Mouse (Mus musculus) brain, embryonic 14.5 days (tissue): ENCODE results near the gene Lat.

Source experiments
- CTCF ChIP-seq: fragments of 200-500 bp; IDR thresholded peaks from 2 replicates; pipeline ENCODE4 v1.5.1; 2012; ENCODE audit warnings: inconsistent platforms, mild to moderate bottlenecking, moderate library complexity, borderline replicate concordance; ENCODE audit not compliant: insufficient read depth, insufficient read length; ENCODE audit errors: extremely low read depth
- POLR2A ChIP-seq: fragments of 200-500 bp; IDR thresholded peaks from 2 replicates; pipeline ENCODE4 v1.6.1; 2012; ENCODE audit warnings: mild to moderate bottlenecking, inconsistent platforms, borderline replicate concordance; ENCODE audit not compliant: poor library complexity, insufficient read depth, insufficient read length, severe bottlenecking; ENCODE audit errors: extremely low read depth

DNA sequence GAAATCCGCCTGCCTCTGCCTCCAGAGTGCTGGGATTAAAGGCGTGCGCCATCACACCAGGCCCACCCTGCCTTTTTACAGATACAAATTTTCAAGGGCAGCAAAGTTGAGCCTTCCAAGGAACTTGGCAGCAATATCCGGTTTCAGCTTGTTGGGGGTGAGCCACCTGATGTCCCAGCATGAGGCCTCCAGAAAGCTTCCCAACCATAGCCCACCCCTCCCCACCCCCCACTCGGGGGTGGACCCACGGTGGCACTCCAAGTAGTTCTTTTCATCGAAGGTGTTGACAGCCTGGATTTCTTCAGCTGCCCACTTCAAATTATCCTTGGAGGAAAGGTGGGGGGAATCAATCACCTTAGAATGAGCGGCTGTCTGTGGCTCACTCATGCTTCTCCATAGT, 30.5 kb downstream of the Lat start:
- no peak for TF ChIP-seq CTCF
- no peak for TF ChIP-seq POLR2A
